Mouse (Mus musculus): ENCODE measurements around the gene Pxk.

- no peak for TF ChIP-seq CTCF (IDR thresholded peaks at IDR 0.05; ENCODE audit: control insufficient read depth, insufficient read depth, low read length)
- TF ChIP-seq POLR2A (IDR thresholded peaks at IDR 0.05; ENCODE audit: borderline replicate concordance, control insufficient read depth, low read depth, low read length): no peak
These were observed 48.7 kb upstream of the Pxk start for GRCm38 (mm10) chr14:8049334-8049733.
